Mouse (Mus musculus): ENCODE measurements around the gene Olfr1457. TPM values are rescaled to one million over a fixed set of nuclear protein-coding genes. Genes with fewer than 3 reads are reported as not detected.

Olfr1457 gene
- not detected for total RNA-seq (2021)
- polyA plus RNA-seq (2012; rRNA removed): not detected in 2 replicates
- long read RNA-seq: 0 reads

GRCm38 (mm10) chr19:13097791-13098190 lies at the start of gene Olfr1457:
Gene Olfr1457, minus strand, starts transcription at chr19:13097891.
- no peak for DNase-seq

- DNase-seq: no peak
Measured at GRCm38 (mm10) chr19:13106675-13107074, 9.0 kb upstream of the Olfr1457 start, which contains the start of gene Olfr1458. Gene Olfr1458, minus strand, starts transcription at chr19:13106775.

GRCm38 (mm10) chr19:13093908-13094307 lies 3.8 kb downstream of the Olfr1457 start:
- DNase-seq: no peak

- DNase-seq: no peak
Measured at GRCm38 (mm10) chr19:13060310-13060709, 37.4 kb downstream of the Olfr1457 start, which contains the start of gene Olfr1454. Gene Olfr1454, plus strand, starts transcription at chr19:13060610.

Other genes starting within 250 kb of the Olfr1457 start
- gene Olfr1444, start 240.6 kb downstream of the Olfr1457 start, total RNA-seq (2021): not detected
- gene Olfr1444, start 240.6 kb downstream of the Olfr1457 start, polyA plus RNA-seq (2012; rRNA removed): not detected in 2 replicates
- gene Olfr1445, start 214.0 kb downstream of the Olfr1457 start, total RNA-seq (2021): not detected
- gene Olfr1445, start 214.0 kb downstream of the Olfr1457 start, polyA plus RNA-seq (2012; rRNA removed): not detected in 2 replicates
- not detected for gene Olfr1446, start 204.4 kb downstream of the Olfr1457 start, total RNA-seq (2021)
- not detected in 2 replicates for gene Olfr1446, start 204.4 kb downstream of the Olfr1457 start, polyA plus RNA-seq (2012; rRNA removed)
- gene Olfr1447, start 194.1 kb downstream of the Olfr1457 start, total RNA-seq (2021): not detected
- not detected in 2 replicates for gene Olfr1447, start 194.1 kb downstream of the Olfr1457 start, polyA plus RNA-seq (2012; rRNA removed)
- not detected for gene Olfr1448, start 173.5 kb downstream of the Olfr1457 start, total RNA-seq (2021)
- not detected in 2 replicates for gene Olfr1448, start 173.5 kb downstream of the Olfr1457 start, polyA plus RNA-seq (2012; rRNA removed)
- gene Olfr1449, start 167.1 kb downstream of the Olfr1457 start, total RNA-seq (2021): not detected
- not detected in 2 replicates for gene Olfr1449, start 167.1 kb downstream of the Olfr1457 start, polyA plus RNA-seq (2012; rRNA removed)
- gene Olfr1450, start 147.6 kb downstream of the Olfr1457 start, total RNA-seq (2021): not detected
- not detected in 2 replicates for gene Olfr1450, start 147.6 kb downstream of the Olfr1457 start, polyA plus RNA-seq (2012; rRNA removed)
- not detected for gene Olfr1451, start 102.9 kb downstream of the Olfr1457 start, total RNA-seq (2021)
- gene Olfr1451, start 102.9 kb downstream of the Olfr1457 start, polyA plus RNA-seq (2012; rRNA removed): not detected in 2 replicates
- not detected for gene Olfr1453, start 69.6 kb downstream of the Olfr1457 start, total RNA-seq (2021)
- not detected in 2 replicates for gene Olfr1453, start 69.6 kb downstream of the Olfr1457 start, polyA plus RNA-seq (2012; rRNA removed)
- not detected for gene Olfr1454, start 37.3 kb downstream of the Olfr1457 start, total RNA-seq (2021)
- not detected in 2 replicates for gene Olfr1454, start 37.3 kb downstream of the Olfr1457 start, polyA plus RNA-seq (2012; rRNA removed)
- not detected for gene Olfr1458, start 8.9 kb upstream of the Olfr1457 start, total RNA-seq (2021)
- not detected in 2 replicates for gene Olfr1458, start 8.9 kb upstream of the Olfr1457 start, polyA plus RNA-seq (2012; rRNA removed)
- gene Olfr1459, start 51.7 kb upstream of the Olfr1457 start, total RNA-seq (2021): under 1 TPM; 0.03 to 0.06 TPM
- not detected in 2 replicates for gene Olfr1459, start 51.7 kb upstream of the Olfr1457 start, polyA plus RNA-seq (2012; rRNA removed)
- not detected for gene Olfr1461, start 65.1 kb upstream of the Olfr1457 start, total RNA-seq (2021)
- gene Olfr1461, start 65.1 kb upstream of the Olfr1457 start, polyA plus RNA-seq (2012; rRNA removed): not detected in 2 replicates
- gene Olfr1462, start 87.8 kb upstream of the Olfr1457 start, total RNA-seq (2021): not detected
- not detected in 2 replicates for gene Olfr1462, start 87.8 kb upstream of the Olfr1457 start, polyA plus RNA-seq (2012; rRNA removed)
- gene Olfr1463, start 133.4 kb upstream of the Olfr1457 start, total RNA-seq (2021): not detected
- gene Olfr1463, start 133.4 kb upstream of the Olfr1457 start, polyA plus RNA-seq (2012; rRNA removed): not detected in 2 replicates
- not detected for gene Olfr1465, start 217.7 kb upstream of the Olfr1457 start, total RNA-seq (2021)
- gene Olfr1465, start 217.7 kb upstream of the Olfr1457 start, polyA plus RNA-seq (2012; rRNA removed): not detected in 2 replicates
- not detected for gene Olfr1466, start 241.0 kb upstream of the Olfr1457 start, total RNA-seq (2021)
- not detected in 2 replicates for gene Olfr1466, start 241.0 kb upstream of the Olfr1457 start, polyA plus RNA-seq (2012; rRNA removed)